Mouse (Mus musculus): ENCODE measurements around the gene Akip1. TPM values are rescaled to one million over a fixed set of nuclear protein-coding genes. Genes with fewer than 3 reads are reported as not detected.

The Akip1 gene
- 29.0 TPM for polyA plus RNA-seq (2014; fragmentation: Illumina TruSeq; extraction: RNeasy Lipid Tissue Mini Kit (QIAGEN cat#74804); ENCODE audit: low read depth, low replicate concordance)

DNA sequence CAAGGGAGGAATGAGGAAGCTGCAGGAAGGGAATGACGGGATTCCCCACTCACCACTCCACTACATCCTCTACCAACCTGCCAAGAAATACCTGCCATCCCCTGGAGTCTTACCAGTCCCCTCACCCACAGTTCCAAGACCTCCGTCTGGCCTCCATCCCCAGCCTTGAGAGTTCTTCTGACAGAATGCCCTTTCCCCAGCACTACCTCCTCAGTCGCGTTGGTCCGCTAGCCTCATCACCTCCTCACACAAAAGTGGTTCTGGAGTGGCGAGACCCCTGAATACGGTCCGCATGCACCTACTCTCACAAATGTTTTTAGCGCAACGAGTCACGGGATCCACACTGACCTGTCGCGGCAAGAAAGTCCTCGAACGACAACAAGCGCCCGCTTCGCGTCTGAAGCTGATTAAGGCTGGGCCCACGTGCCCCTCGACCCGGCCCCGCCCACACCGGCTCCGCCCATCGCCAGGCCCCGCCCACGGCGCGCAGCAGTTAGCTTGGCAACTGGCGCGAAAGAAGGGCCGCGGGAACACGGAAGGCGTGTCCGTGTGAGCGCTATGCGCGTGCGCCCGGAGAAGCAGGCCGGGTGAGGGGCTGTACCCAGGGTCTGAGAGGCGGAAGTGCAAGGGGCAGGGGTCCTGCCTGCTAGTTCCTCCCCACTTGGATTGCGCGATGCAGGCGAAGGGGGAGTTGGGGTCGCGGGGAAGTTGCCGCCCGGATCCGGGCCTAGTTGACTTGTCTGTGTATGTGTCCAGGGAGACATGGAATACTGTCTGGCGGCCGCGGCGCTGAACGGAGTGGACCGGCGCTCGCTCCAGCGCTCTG is at the start of gene Akip1, which contains the start of gene St5:
Gene Akip1 (plus strand): TSS at position 501 of the 826 bp plus-strand sequence.
Gene St5 (minus strand): TSS at position 416 of the 826 bp plus-strand sequence.

DNA sequence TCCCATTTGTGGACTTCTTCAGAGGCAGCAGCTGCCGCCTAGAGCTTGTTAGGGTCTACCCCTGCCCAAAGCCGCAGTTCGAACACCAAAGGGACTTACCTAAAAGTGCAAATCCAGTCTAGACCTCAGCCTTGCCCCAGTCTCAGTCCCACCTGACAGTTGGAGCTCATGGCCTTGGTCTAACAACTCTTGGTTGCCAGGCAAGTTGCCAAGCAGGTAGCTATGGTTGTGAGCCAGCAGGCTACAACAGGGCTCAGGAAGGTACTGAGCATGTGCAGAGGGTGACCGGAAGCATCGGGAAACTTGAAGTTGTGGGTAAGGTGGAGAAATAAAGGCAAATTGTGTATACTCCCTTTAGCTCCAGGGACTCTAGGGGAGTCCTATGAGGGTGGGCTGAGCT is 20.2 kb downstream of the Akip1 start, which contains the start of gene BC051019:
Gene BC051019 (minus strand): TSS at position 154 of the 400 bp plus-strand sequence.

DNA sequence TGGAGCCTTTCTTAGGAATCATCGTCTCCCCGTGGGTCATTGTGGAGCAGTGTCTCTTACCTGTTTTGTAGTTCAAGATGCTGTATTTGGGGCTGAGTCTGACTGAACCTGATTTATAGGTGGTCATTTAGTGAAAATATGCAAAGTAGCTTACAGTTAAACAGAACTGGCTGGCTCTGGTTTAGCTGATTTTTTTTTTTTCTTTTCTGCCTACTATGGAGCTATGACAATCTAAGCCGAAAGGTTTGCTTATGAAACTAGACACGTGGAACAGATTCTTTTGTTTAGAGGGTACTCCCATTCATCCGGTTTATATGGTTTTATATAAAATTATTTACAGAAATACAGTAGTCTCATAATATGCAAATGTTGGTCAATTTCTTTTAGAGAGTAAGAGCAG is 28.1 kb downstream of the Akip1 start, which contains the start of gene Ascl3:
Gene Ascl3 (minus strand): TSS at position 101 of the 400 bp plus-strand sequence.

DNA sequence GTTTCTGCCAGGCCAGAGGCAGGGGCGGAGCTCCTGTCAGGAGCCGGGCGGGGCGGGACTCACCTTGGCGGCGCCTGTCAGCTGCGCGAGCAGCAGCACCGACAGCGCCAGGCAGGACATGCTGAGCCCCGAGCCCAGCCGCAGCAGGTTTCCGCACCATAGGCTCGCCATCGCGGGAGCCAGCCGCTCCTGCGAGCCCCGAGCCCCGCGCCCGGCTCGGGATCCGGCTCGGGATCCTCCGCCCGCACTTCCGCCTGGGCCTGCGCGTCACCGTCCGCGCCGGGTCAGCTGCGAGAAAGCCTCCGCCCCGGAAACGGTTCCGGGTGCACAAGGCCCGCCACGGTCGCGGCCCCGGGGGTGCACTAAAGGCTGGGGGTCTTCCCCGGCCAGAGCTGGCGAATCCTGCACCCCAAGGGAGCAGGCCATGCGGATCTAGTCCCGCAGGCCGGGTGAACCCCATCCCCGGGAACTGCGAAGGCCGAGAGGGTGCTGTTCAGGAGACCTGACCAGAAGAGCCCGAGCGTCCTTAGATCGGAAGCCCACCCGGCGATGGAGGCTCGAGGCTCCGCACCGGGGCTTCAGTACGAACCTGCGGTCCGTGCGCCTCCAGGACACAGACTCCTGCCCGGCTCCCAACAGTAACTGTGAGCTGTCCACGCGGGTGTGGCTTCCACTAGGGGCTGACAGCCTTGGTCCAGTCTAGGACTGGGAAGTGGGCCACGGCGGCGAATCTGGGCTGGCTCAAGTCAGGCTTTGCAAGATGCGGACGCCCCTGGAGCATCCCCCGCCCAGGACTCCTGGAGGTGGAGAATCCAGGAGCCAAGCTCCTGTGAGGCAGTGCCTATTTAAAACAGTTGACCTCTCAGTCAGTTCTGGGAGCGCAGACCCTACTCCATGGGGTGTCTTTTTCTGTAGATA is 48.8 kb downstream of the Akip1 start, which contains the start of gene Tmem9b:
Gene Tmem9b (minus strand): TSS at position 868 of the 918 bp plus-strand sequence.

Other genes with a start within 250 kb of the Akip1 start
- gene Trim66, start 195.6 kb upstream of the Akip1 start, polyA plus RNA-seq (2014; fragmentation: Illumina TruSeq; extraction: RNeasy Lipid Tissue Mini Kit (QIAGEN cat#74804); ENCODE audit: low read depth, low replicate concordance) = 0.38 TPM
- 750 TPM for gene Rpl27a, start 184.5 kb upstream of the Akip1 start, polyA plus RNA-seq (2014; fragmentation: Illumina TruSeq; extraction: RNeasy Lipid Tissue Mini Kit (QIAGEN cat#74804); ENCODE audit: low read depth, low replicate concordance)
- gene St5, start 85 bp upstream of the Akip1 start, polyA plus RNA-seq (2014; fragmentation: Illumina TruSeq; extraction: RNeasy Lipid Tissue Mini Kit (QIAGEN cat#74804); ENCODE audit: low read depth, low replicate concordance) = 36.6 TPM
- 2.9 TPM for gene BC051019, start 20.2 kb downstream of the Akip1 start, polyA plus RNA-seq (2014; fragmentation: Illumina TruSeq; extraction: RNeasy Lipid Tissue Mini Kit (QIAGEN cat#74804); ENCODE audit: low read depth, low replicate concordance)
- not detected for gene Ascl3, start 28.0 kb downstream of the Akip1 start, polyA plus RNA-seq (2014; fragmentation: Illumina TruSeq; extraction: RNeasy Lipid Tissue Mini Kit (QIAGEN cat#74804); ENCODE audit: low read depth, low replicate concordance)
- gene Tmem9b, start 49.2 kb downstream of the Akip1 start, polyA plus RNA-seq (2014; fragmentation: Illumina TruSeq; extraction: RNeasy Lipid Tissue Mini Kit (QIAGEN cat#74804); ENCODE audit: low read depth, low replicate concordance) = 45.7 TPM
- 0.31 TPM for gene Nrip3, start 78.3 kb downstream of the Akip1 start, polyA plus RNA-seq (2014; fragmentation: Illumina TruSeq; extraction: RNeasy Lipid Tissue Mini Kit (QIAGEN cat#74804); ENCODE audit: low read depth, low replicate concordance)
- 0.55 TPM for gene Scube2, start 162.0 kb downstream of the Akip1 start, polyA plus RNA-seq (2014; fragmentation: Illumina TruSeq; extraction: RNeasy Lipid Tissue Mini Kit (QIAGEN cat#74804); ENCODE audit: low read depth, low replicate concordance)